Comparison of ENCODE assay signal across 8 mouse cellular contexts in the genomic region with DNA sequence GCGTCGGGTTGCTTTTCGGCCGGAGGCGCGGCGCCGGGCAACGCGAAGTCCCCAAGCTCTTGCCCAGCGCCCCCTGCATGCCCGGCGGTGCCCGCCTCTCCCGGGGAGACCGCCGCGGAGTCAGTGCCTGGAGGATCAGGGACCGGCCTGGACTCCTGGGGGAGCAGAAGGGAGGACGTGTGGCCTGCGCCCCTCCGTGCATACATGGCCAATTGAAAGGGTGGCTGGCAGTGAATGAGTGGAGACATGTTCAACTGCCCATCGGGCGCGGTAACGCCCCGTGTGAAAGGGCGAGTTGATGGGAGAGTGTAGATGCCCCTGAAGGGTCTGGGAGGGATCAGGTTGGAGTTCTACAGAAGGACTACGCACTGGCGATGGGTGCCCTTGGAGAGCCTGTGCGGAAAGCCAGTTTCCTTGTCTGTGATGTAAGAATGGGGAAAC. TPM values are rescaled to one million over a fixed set of nuclear protein-coding genes. Genes with fewer than 3 reads are reported as not detected.
DNase-seq lines count a peak whose midpoint lies in the region; ATAC-seq and TF ChIP-seq lines count a peak whose summit lies in the region.

No protein-coding gene starts in this region.

- peak in 1 of 2 experiments; percentile 37 for DNase-seq in layer of hippocampus, adult 2 months (ENCODE audit: low spot score in 2 of 2)
- DNase-seq in layer of hippocampus, postnatal 10 days (ENCODE audit: low spot score in 2 of 2), result no peak
- no peak for DNase-seq in Patski (ENCODE audit: low read depth, low spot score)
- no peak for DNase-seq in frontal cortex, postnatal 14 days (ENCODE audit: low spot score in 2 of 2)
- DNase-seq in spleen, postnatal 14 days (ENCODE audit: low spot score in 2 of 2), result no peak

- peak overlapping the region; percentile 88 for H3K4me2 ChIP-seq in forebrain, embryonic 13.5 days
- H3K4me2 ChIP-seq in liver, embryonic 12.5 days, result peak overlapping the region; percentile 88
- H3K4me2 ChIP-seq in stomach, embryonic 15.5 days, result peak overlapping the region; percentile 76

- peaks cover 14% of the 10 kb centered on the region for H3K4me1 ChIP-seq in forebrain, embryonic 13.5 days
- peaks cover 28% of the 10 kb centered on the region for H3K4me1 ChIP-seq in liver, embryonic 12.5 days
- H3K4me1 ChIP-seq in stomach, embryonic 15.5 days, result peaks cover 6% of the 10 kb centered on the region

- H3K9ac ChIP-seq in forebrain, embryonic 13.5 days, result peak overlapping the region; percentile 90
- peak overlapping the region; percentile 90 for H3K9ac ChIP-seq in liver, embryonic 12.5 days
- peak overlapping the region; percentile 92 for H3K9ac ChIP-seq in stomach, embryonic 15.5 days

- H3K36me3 ChIP-seq in forebrain, embryonic 13.5 days (ENCODE audit: poor library complexity, severe bottlenecking), result peaks cover 18% of the 10 kb centered on the region
- peaks cover 23% of the 10 kb centered on the region for H3K36me3 ChIP-seq in liver, embryonic 12.5 days
- H3K36me3 ChIP-seq in stomach, embryonic 15.5 days, result peaks cover 11% of the 10 kb centered on the region; the same call in 1 of the 2 replicates

- TF ChIP-seq CTCF in layer of hippocampus, adult 2 months (conservative IDR thresholded peaks at IDR 0.05), result peak; percentile 68
- peak; percentile 78 for TF ChIP-seq CTCF in Patski (IDR thresholded peaks at IDR 0.05)

- WGBS in forebrain, embryonic 13.5 days, result 0% methylated on average over 25 of the region's 31 CpGs
- under 1% methylated on average over 31 of the region's 31 CpGs for WGBS in liver, embryonic 12.5 days (ENCODE audit: insufficient replicate concordance)
- under 1% methylated on average over 31 of the region's 31 CpGs for WGBS in stomach, embryonic 15.5 days

- in situ Hi-C loops in Patski (cut with MboI; ENCODE audit: low pct_unique_long_range_greater_than_20kb), result loop anchor here (5.0 to 25.0 kb wide), 2 partner anchors 84 to 379 kb away; a partner anchor contains a TSS

- H3K27me3 ChIP-seq in Patski, result no peaks in the 10 kb centered on the region
- no peaks in the 10 kb centered on the region for H3K27me3 ChIP-seq in forebrain, embryonic 13.5 days
- H3K27me3 ChIP-seq in liver, embryonic 12.5 days (replicated peaks), result no peaks in the 10 kb centered on the region
- no peaks in the 10 kb centered on the region for H3K27me3 ChIP-seq in stomach, embryonic 15.5 days (replicated peaks)

- peak overlapping the region; percentile 84 for H3K4me3 ChIP-seq in layer of hippocampus, adult 2 months
- H3K4me3 ChIP-seq in forebrain, embryonic 13.5 days, result peak overlapping the region; percentile 85
- H3K4me3 ChIP-seq in liver, embryonic 12.5 days, result peak overlapping the region; percentile 87
- H3K4me3 ChIP-seq in stomach, embryonic 15.5 days (replicated peaks), result peak overlapping the region; percentile 87

- H3K27ac ChIP-seq in layer of hippocampus, adult 2 months, result peak overlapping the region; percentile 94
- H3K27ac ChIP-seq in forebrain, embryonic 13.5 days, result peak overlapping the region; percentile 79
- H3K27ac ChIP-seq in liver, embryonic 12.5 days, result peak overlapping the region; percentile 84
- H3K27ac ChIP-seq in stomach, embryonic 15.5 days, result peak overlapping the region; percentile 77

- no peaks in the 10 kb centered on the region for H3K9me3 ChIP-seq in forebrain, embryonic 13.5 days (replicated peaks)
- no peaks in the 10 kb centered on the region for H3K9me3 ChIP-seq in liver, embryonic 12.5 days (replicated peaks)
- no peaks in the 10 kb centered on the region for H3K9me3 ChIP-seq in stomach, embryonic 15.5 days

- POLR2A ChIA-PET in Patski (lab: Charles Lee), result interaction anchor here (0.7 kb wide), 1 partner anchor 74 kb away, joined by 3 read pairs; no protein-coding TSS in a partner anchor

- CTCF ChIA-PET in Patski (lab: Charles Lee), result interaction anchor here (0.9 to 1.3 kb wide), 2 partner anchors 25 to 35 kb away, joined by 3 read pairs; no protein-coding TSS in a partner anchor

- peak; percentile 77 for ATAC-seq in Patski
- peak; percentile 89 for ATAC-seq in forebrain, embryonic 13.5 days
- ATAC-seq in liver, embryonic 12.5 days, result peak; percentile 82
- ATAC-seq in stomach, embryonic 15.5 days (ENCODE audit: insufficient read depth, low FRiP score, low read depth), result peak; percentile 82

RNA-seq across cellular contexts. Expression of a gene that starts 0.4 kb away (rescaled TPM):
- total RNA-seq in layer of hippocampus, adult 2 months (2021), result 10 to 100 TPM; 24.1 to 24.3 TPM
- total RNA-seq in layer of hippocampus, postnatal 10 days (2021), result 10 to 100 TPM; 27.9 to 29.7 TPM
- polyA plus RNA-seq in Patski (2021), result 38.3 TPM
- 44.2 and 44.5 TPM in 2 replicates for polyA plus RNA-seq in forebrain, embryonic 13.5 days (2015; fragmentation: Nextera tagmentation; extraction: Ambion mirVana)
- 25.9 and 26.9 TPM in 2 replicates for polyA plus RNA-seq in liver, embryonic 12.5 days (2016; fragmentation: Nextera tagmentation; extraction: Ambion mirVana)
- 38.8 and 39.3 TPM in 2 replicates for polyA plus RNA-seq in stomach, embryonic 15.5 days (2015; fragmentation: Nextera tagmentation; extraction: Ambion mirVana)

RNA-seq across cellular contexts. Expression of a gene that starts 31.9 kb away (rescaled TPM):
- total RNA-seq in layer of hippocampus, adult 2 months (2021), result 10 to 100 TPM; 23.5 to 24.8 TPM
- 10 to 100 TPM; 55.7 to 57.8 TPM for total RNA-seq in layer of hippocampus, postnatal 10 days (2021)
- 74.9 TPM for polyA plus RNA-seq in Patski (2021)
- polyA plus RNA-seq in forebrain, embryonic 13.5 days (2015; fragmentation: Nextera tagmentation; extraction: Ambion mirVana), result 139 and 157 TPM in 2 replicates
- polyA plus RNA-seq in liver, embryonic 12.5 days (2016; fragmentation: Nextera tagmentation; extraction: Ambion mirVana), result 33.3 and 36.5 TPM in 2 replicates
- polyA plus RNA-seq in stomach, embryonic 15.5 days (2015; fragmentation: Nextera tagmentation; extraction: Ambion mirVana), result 48.8 and 51.1 TPM in 2 replicates
